Mouse (Mus musculus): ENCODE data around the gene Tspan1.
A peak's percentile ranks its signal among the peaks of the same experiment; 100 is the strongest.

Gene Tspan1

DNA sequence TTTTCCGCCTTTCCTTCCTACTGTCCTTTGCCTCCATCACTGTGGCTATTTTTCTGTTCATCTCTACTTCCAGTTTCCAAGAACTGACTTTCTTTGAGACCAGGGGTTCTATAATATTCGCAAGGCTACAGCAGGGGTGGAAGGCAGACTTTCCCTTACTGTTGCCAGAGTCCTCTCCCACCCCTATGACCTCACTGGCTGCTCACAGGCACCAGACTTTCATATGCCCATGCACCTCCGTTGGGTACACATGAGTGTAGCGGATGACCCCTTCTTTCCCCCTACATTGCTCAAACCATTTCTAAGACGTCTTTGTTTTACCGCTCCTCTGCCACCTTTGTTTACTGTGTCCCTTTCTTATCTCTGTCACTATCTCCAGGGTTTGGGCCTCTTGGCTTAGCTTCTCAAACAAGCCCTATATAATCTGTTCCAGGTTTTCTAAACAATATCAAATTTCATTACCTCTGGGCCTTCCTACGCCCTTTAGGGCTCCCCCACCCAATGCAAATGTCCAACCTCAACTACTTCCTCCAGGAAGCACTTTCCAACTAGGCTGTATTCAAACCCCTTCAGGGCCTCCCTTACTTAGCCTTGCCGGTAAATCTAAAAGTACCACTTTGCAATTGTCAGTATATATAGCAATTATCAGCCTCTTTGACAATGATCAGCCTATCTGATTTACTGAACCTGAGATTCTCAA, 1.5 kb downstream of the Tspan1 start:
- no peak for DNase-seq

DNA sequence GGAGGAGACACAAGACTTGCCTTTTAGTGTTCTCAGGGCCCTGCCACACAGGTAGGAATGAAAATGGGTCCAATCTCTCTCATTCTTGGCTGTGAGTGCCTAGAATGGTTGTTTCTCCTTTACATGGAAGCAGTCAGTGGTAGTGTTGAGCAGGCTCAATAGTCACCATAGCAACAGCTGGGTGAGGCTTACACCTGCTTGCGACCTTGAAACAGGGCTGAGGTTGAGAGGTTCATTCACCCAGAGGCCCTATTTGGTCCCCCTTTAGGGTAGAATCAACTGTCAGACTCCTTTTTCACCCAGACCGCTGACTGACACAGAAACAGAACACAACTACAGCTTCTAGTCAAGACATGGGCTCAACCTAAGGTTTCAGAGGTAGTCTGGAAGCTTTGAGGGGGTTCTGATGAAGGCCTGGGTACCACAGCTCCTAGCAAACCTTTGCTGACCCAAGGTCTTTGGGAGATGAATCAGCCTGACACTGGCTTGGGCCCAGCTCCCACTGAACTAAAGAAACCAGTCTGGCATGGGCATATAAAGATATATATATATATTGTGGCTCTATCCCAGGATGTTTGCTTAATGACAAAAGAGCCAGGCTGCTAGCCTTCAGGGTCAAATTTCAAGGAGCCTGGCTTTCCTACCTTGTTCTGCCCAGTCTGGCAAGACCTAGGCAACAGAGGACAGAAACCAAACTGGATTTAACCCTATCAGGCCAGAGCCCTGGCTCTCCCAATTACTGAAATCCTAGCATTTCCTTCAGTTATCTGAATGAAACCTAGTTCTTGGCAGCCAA, 2.4 kb downstream of the Tspan1 start:
- DNase-seq = no peak

DNA sequence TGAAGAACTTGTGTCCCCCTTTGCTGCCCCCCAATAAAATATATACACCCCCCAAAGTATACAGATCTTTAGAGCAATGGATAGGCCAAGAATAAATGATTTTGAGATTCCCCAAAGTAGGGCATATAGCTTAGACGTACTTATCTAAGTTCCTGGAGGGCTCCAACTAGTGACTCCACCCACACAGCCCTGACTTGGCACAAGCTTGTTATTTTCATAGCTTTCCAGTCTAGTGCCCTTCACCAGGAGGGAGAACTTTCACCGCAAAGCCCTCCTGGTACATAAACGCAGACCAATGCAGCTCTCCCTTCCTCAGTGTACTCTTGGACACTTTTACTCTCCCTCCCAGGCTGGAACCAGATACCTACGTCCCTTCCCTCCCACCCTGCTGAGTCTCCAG, 5.3 kb downstream of the Tspan1 start:
- DNase-seq = peak; percentile 65

DNA sequence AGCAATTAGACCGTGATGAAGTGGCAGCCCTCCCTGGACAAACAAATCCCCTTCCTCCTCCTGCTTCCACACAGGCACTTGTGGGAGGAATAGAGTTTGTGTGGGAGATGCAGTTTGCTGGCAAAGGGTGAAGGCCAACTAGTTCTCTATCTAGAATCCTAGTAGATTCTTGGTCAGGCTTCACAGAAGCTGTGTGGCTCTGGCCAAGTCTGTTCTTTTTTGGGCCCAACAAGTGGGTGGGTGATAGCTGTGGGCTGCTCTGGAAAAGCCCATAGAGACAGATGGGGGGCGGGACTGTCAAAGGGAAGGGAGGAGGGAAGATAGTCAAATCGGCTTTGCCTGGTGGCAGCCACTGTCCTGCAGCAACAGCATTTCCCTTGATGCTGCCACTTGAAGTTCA, 6.6 kb downstream of the Tspan1 start:
- DNase-seq = no peak

DNA sequence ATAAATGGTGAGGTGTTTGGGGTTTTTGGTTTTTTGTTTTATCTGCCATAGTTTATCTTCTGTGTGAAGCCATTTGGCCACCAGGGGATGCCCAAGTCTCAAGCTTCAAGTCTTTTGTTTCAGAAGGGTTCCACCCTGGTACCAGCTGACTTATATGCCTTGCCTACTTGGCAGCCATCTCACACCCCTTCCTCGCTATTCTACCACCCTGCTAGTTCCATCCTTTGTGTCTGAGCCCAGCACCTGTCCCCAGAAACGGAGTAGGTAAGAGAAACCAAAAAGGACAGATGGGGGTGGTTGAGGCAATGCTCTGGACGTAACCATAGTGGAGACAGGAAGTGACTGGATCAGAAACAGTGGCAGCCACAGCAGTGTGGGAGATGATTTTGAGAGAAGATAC, 7.5 kb downstream of the Tspan1 start:
- DNase-seq = peak in 1 of 2 experiments; percentile 64

DNA sequence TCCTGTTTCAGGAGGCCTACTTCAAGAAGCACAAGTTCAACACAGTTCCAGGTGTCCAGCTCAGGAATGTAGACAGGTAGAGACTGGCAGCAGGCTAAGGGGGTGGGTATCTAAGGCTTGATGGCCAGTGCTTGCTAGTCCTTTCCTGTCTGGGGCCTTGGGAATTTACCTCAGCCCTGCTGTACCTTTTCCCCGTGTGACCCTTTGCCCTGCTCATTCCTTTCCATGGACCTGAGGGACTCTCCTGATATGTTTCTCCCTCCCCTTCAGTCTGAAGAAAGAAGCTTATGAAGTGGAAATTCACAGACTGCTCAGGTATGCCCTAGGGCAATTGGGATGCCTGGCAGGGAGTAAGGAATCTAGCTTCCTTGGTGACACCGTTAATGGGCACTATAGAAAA, 9.5 kb downstream of the Tspan1 start:
- DNase-seq = peak; percentile 47 to 60

DNA sequence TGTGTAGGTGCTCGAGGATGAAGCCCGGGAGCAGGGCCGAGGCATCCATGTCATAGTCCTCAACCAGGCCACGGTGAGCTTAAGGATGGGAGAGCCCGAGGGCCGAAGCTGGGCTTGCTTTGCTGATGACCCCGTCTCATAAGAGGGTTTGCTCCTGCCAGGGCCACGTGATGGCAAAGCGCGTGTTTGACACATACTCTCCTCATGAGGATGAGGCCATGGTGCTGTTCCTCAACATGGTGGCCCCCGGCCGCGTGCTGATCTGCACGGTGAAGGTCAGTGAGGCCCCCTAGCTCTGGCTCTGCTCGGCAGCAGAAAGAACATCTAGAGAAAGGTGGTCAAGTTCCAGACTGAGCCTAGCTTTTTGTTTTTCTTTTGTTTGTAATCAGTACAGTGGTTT, 14.7 kb downstream of the Tspan1 start:
- DNase-seq = no peak

DNA sequence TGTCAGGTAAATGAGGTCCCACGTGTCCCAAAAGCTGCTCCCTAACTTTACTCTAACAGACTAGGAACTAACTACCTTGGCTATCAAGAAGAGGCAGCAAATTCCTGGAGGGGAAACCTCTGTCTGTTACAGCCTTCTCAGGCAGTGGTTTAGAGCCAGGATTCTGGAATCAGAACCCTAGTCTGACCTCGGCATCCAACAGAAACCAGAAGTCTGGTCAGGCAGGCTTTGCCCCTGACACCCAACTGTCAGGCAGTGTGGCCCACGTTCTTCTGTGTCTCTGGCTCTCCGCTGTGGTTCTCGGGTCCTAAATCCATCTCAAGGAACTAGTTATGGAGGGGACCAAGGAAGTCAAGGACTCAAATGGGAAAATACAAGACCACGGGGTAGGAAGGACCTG, 16.2 kb downstream of the Tspan1 start, which contains the start of gene Lurap1:
Gene Lurap1, minus strand, starts transcription at position 101 of the 400 bp plus-strand sequence.
- DNase-seq = no peak

DNA sequence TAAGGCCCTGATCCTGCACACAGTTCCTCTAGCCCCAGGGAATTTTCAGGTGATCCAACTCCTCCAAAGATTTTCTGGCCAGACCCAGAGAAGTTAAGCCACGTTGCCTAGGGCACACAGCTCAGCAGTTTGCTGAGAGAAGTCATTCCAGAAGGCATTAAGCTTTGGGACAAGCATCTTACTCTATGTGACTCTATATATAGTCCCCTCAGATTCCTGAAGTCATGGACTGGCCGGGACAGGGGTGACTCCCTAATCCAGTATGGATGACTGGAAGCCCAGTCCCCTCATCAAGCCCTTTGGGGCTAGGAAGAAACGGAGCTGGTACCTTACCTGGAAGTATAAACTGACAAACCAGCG, 16.6 kb downstream of the Tspan1 start:
- DNase-seq = no peak

DNA sequence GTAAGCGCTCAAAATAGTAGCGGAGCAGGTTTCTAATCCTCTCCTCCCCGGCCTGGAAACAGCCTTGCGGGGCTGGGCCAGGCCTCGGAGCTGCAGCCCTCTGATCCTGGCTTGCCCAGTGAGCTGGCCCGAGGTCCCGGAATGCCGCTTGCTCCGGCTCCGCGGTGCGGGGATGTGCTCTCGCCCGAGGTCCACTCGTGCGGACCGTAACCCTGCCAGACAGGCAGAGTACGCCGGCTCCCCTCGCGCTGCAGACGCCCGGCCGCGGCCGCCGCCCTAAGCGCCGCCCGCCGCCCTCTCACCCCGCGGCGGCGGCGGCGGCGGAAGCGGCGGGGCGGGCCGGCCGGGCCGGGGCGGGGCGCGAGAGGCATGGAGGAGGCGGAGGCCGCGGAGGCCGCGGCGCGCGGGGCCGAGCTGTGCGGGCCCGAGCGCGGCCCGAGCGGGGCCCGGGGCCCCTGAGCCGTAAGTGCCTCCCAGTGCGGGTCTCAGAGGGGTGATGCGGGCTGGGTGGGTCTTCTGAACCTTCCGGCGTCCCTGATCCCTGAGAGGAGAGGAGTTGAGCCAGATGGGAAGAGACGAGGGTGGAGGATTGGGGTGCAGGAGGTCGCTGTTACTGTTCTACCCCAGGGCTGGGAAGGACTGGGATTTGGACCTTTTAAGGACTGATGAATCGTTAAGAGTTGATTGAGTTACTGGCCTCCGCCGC, 17.1 kb downstream of the Tspan1 start:
- DNase-seq = peak; percentile 66 to 89

DNA sequence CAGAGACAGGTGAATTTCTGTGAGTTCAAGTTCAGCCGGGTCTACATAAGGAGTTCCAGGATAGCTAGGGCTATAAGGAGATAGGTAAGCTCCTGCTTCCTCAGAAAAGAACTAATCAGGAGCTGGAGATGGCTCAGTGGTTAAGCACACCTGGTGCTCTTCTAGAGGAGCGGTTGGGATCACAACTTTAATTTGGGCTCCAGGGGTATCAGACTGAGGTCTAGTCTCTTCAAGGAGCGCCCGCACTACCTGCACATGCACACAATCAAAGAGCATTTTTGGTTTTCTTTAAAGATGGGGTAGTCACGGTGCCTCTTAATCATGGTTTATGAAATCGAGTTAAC, 17.6 kb downstream of the Tspan1 start:
- no peak for DNase-seq

DNA sequence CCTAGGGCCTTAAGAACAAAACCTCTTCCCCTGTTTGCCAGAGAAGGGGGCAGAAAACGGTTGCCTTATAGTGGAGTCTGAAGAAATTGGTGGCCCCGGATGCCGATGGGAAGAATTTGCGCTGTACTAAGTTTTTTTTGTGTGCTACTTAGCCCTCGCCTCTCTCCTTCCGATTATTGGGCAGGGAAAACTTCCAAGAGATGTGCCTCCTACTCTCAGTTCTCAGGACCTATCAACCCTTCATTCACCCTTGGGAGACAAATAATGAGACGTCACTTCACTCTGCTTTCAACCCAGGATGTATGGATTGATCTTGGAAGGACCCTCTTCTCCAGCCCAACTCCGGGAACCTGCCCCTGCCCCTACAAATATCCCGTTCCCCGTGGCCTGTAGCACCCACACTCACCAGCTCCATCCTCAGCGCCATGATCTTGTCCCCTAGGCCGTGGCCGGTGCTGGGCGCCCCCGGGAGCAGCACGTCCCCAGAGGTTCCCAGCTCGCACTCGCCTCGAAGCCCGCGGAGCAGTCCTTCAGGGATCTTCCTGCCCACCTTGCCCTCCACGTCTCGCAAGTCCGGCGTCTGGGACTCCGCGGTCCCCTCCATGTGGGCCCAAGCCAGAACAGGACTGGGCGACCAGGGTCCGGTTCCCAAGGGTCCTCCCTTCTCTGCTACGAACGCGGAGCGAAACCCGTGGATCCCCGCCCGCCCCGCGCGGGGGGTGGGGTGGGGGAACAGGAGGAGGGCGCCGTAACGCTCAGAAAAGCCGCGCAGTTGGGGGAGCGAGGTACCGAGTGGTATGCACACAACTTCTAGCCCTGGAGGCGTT, 23.3 kb downstream of the Tspan1 start:
- peak; percentile 72 to 85 for DNase-seq

DNA sequence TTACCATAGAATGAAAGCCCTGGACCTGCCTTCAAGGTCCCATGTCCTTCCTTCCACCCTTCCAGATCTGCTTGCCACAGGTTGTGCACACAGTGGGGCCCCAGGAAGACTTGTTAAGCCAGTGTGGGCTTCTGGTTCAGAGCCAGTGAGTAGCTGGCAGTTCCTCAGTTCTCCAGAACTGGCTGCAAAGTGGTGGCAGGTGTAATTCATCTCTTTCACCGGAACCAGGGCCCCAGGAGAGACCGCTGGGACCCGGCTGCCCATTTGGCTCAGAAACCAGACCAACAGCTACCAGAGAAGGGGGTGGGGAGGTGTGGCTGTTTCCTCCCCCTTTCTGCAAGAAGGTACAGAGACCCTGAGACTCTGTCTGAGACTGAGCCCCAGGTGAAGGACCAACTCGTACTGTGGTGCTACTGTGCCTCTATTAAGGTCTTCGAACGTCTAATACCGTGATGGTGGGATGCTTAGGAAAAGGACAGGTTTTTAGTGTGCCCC, 24.0 kb downstream of the Tspan1 start:
- peak; percentile 38 to 45 for DNase-seq

DNA sequence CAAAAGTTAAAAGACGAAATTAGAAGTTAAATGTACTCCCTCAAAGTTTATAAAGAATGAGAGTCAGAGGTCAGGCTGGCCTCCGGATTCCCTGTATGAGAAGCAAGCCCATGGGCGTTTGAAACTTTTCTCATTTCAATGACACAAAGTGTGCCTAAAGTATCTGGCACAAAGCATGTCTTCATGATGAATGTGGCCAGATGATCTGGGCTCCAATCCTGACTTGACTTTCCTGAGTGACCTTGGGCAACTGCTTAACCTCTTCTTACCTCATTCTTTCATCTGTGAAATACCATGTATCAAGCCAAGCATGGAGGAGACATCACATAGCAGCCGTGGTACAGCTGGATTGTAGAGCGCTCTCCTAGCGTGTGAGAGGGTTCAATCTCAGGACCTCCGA, 25.1 kb downstream of the Tspan1 start:
- no peak for DNase-seq

DNA sequence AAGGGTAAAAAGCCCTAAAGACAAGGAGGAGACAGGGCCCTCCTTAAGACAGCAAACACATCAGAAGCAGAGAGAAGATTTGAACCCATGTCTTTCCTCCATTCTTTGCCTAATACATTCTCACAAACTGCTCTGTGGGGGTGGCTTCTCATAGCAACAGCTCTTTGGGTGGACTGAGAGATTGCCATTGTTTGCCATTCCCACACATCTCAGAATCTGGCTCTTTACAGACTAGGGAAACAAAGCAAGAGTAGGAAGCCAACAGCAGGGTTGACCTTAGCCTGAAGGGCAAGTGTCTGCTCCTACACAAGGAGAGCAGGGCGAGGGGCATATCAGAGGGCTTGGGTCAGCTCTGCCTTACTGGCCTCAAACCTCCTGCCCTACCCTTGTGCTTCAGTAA, 25.7 kb downstream of the Tspan1 start:
- no peak for DNase-seq

DNA sequence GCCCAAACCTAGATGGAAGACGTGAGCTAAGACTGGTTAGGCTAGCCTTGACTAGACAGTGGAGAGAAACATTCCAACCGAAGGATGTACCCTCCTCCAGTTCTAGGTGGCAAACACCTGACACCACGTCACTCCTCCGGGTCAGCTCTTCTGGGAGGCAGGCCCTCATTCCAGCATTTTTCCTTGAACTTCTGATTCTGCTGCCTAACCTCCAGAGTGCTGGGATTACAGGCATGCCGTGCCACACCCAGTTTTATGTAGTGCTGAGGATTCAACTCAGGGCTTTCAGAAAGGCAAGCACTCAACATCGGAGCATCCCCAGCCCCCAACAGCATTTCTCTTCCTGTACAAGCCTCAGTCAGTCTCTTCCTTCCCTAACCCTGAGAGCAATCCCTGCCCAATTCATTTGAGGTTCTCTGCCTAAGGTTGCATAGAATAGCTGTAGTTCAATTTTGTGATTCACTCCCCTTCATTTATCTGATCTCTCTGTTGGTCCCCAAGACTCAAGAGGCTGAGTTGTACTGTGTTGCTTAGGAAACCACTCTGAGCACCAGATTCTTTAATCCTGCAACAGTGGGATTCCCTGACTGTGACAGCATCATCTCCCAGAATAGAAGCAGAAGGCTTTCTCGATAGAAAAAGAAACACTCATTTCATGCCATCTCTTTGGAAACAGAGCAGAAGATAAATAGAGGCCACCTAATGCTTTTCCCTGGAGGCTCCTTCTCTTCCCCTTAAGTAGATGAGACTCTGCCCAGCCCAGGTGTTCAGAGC, 26.4 kb downstream of the Tspan1 start:
- DNase-seq = no peak

DNA sequence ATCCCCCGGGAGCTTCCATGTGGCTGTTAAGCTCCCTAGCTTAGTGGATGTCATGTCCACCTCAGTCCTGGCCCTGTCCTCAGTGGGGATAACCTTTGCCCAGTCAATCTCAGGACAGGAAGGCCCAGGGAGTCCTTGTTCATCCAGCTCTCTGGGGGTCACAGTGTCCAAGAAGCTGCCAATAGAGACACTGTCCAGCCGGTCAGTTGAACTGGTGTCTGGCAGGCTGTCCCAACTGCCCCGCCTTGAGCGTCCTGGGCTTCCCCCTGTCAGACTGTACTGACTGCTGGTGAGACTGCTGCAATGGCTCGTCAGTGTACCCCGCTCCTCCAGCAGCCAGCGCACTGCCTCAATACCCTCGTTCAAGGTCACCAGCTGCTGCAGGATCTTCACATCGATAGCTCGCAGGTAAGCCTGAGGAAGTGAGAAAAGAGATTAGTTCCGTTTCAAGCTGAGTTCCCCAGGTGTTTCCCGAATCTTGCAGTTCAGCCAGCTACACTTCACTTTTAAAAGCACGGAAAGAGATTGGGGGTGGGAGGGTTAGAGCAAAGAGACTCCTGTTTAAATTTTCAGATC, 29.9 kb downstream of the Tspan1 start:
- no peak for DNase-seq

DNA sequence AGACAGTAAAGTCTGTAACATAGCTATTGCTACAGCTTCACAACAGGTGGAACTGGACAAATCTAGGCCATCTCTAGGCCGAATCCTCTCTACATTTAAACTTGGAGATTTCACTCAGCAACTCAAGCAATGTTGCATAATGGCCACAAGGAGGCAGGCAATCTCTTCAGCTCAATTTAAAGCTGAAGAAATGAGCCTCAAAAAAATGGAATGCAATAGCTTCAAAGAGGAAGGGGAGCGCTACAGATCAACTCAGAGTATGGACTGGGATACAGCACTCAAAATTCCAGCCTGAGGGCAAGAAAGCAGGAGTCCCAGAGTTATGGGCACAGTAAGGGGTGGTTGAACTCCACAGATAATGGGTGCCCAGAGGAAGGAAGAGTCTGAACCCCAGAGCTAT, 32.4 kb downstream of the Tspan1 start:
- no peak for DNase-seq

DNA sequence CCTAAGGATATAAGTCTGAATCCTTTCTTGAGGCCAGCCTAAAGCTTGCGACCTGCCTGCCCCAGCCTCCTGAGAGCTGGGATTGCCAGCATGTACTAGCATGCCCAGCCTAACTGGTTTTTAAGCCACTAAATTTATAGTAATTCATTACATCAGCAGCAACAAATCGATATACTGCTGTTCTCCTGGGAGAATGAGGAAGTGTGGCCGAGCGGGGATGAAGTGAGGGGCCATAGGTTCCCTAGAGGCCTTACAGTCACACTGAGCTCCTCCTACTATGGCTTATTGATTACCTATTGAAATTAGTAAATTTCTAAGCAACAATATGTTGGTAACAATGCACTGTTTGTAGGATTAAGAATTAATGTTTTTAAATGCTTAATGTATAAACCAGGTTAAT, 34.3 kb downstream of the Tspan1 start:
- no peak for DNase-seq

DNA sequence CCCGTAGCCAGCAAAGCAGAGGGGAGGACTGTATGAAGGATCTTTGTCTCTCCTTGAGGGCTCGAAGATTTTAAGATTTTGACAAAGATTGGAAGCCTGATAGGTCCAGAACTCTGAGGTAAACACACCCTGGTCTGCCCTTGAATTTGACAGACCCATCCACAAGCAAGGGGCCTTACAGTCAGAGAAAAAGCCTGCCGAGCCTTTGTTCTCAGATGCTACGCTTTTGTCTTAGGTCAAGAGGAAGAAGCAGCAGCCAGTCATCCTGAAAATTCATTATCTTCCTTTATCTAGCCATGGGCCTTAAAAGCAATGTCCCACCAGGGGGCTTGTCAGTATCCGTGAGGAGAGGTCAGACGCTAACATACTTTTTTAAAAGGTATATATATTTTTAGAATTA, 39.4 kb downstream of the Tspan1 start:
- no peak for DNase-seq

DNA sequence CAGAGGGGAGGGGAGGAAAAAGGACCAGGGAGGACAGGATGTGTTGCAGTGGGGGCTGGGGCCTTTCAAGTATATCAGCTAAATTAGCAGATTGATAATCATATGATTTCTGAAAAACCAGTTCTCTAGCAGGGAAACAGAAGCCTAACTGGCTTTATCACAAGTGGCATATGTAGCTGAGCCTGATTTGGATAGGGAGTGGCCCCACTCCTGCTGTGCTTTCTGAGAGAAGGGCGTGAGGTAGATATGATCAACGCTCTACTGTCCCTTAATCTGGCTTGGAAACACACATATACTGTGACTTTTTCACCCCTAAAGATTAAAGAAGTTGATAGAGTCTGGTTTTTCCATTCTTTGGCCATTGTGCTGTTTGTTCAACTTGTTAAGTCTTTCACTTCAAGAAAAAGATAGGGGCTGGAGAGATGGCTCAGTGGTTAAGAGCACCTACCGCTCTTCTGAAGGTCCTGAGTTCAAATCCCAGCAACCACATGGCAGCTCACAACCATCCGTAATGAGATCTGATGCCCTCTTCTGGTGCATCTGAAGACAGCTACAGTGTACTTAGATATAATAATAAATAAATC, 41.5 kb downstream of the Tspan1 start:
- DNase-seq = no peak
